Mouse (Mus musculus): Measurements from ENCODE around the gene Gm9125.
"Not testable (repeated sequence)": the region's sequence is repeated elsewhere in the genome, so short reads cannot be mapped to it uniquely, and the experiment has no call there.

Gene Gm9125

DNA sequence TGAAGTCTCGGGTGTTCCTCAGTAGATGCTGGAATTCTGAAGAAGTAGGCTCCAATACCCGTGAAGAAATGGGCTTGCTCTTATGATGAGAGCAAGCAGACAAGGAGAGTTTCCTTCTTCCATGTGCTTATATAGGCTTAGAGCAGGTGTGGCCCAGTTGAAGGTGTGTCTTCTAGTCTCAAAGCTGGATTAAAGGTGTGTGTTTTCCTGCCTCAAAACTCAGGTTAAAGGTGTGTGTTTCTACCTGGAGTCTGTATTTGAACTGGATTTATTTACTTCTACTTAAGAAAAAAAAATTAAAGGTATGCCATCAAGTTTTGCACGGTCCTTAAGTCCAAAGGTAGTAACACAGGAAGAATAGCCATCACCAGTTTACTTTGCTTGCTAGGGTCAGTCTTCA, at the start of gene Gm9125:
Gene Gm9125 (minus strand): TSS at position 101 of the 400 bp plus-strand sequence.
- DNase-seq (ENCODE audit: low spot score in 2 of 2) = not testable (repeated sequence)

DNA sequence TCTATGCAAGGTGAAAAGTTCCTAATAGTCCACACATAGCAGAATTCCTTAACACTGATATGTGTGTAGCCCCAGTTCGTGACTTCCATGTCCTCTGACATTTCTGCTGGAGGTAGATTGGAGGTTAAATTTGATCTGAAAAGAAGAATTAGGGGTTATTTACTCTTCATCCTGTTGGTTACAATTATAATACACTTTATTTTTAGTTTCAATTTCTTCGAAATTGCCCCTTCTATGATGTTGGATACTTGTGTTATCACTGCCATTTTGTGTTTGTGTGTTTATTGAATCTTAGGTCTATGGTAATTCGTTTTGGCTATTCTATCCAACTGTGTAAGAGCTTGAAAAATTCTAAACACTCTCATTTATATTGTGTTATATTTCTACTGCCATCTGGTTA, 17.9 kb upstream of the Gm9125 start, which contains the start of gene Gm10697:
Gene Gm10697 (minus strand): TSS at position 101 of the 400 bp plus-strand sequence.
- DNase-seq (ENCODE audit: low spot score in 2 of 2) = not testable (repeated sequence)

DNA sequence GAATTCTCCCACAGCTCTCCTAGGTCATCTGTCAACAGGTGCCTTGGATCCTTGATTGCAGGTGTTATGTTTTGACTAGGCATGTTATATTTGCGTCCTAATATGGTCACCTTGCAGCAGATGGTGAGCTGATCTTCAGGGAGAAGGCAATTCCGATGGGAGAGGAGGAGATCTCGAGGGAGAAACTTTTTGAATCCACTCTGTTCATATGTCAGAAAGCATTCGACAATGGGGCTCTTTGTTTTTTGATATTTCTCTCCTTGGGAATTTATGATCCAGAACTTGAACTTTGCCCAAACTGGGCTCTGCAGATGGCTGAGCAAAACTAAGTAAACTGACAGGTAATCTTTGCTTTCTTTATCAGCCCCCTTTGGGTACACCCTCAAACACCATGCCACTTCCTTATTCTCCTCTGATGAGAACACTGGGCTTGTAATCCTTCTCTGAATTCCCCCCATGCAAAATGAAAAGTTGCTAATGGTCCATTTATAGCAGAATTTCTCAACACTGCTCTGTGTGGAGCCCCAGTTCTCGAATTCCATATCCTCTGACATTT, 5.0 kb downstream of the Gm9125 start:
- not testable (repeated sequence) for DNase-seq (ENCODE audit: low spot score in 2 of 2)

DNA sequence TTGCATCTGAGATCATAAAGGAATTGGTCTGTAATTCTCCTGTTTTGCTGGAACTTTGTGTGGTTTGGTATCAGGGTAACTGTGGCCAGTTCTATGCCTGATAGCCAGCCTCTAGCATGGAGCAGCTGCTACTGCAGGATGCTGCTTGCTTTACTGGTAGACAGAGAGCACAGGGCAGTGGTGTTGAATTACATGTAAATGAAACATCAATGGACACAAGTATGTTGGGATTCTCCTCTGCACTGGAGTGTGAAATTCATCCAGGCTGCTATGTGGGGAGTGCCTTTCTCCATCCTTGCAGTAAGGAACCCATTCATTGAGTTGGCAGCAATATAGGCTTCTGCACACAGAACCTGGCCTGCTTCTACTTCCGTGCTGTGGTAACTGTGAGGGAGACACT, 16.4 kb downstream of the Gm9125 start:
- DNase-seq (ENCODE audit: low spot score in 2 of 2) = not testable (repeated sequence)

DNA sequence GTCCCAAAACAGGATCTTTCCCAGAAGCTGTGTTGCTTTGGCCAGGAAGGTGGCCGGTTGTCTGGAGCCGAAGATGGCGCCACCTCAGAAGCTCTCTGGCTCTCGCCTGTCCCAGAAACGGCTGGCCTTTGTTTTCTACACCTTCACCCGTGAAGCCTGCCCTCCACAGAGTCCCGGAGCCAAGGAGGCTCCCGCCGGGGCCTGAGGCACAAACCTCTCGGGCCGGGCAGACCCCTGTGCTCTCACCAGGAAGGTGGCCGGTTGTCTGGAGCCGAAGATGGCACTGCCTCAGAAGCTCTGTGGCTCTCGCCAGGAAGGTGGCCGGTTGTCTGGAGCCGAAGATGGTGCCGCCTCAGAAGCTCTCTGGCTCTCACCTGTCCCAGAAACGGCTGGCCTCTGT, 20.3 kb downstream of the Gm9125 start:
- not testable (repeated sequence) for DNase-seq (ENCODE audit: low spot score in 2 of 2)
